28 mouse cellular contexts compared by ENCODE assay signal in the genomic region with DNA sequence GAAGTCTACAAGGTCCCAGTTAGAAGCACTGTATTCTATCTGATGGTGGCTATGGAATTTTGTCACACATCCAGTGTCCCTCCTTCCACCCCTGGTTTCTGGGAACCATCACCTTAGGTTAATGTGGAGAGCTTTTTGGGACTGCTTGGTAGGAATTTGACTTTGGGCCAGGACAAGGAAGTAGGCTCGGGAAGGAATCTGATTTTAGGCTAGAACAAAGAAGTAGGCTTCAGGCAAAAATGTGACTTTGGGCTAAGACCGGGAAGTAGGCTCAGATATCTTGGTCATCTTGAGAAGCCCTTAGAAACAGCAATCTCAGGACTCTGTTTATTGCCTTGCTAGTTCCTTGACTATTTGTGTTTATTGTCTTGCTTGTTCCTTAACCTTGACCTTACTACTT. TPM values are rescaled to one million over a fixed set of nuclear protein-coding genes. Genes with fewer than 3 reads are reported as not detected.
DNase-seq lines count a peak whose midpoint lies in the region; ATAC-seq and TF ChIP-seq lines count a peak whose summit lies in the region.
"Had no signal": no experiment of that assay in that cellular context is flagged by ENCODE, and none has a peak within 500 bp of the region (broad histone marks: within the 10 kb centered on the region; RNA-seq: fewer than 3 reads in every experiment).

No protein-coding gene starts in this region.

- no peak for ATAC-seq in liver, embryonic 12.5 days
- ATAC-seq in intestine, embryonic 16.5 days, result no peak
- ATAC-seq: activated CD4-positive, CD25-positive, alpha-beta regulatory T cell, adult 4 months; CD4-positive, CD25-positive, alpha-beta regulatory T cell, adult 4 months; forebrain, embryonic 14.5 days; forebrain, embryonic 16.5 days; Patski had no signal

- H3K79me2 ChIP-seq in liver, adult 2 months (ENCODE audit: control insufficient read depth, insufficient read depth, low read length), result 0 out of 2 replicates have a peak, but pooled peaks cover 2% of the 10 kb centered on the region

- no peak for TF ChIP-seq POLR2A in liver, adult 2 months (IDR thresholded peaks at IDR 0.05; ENCODE audit: extremely low read depth, insufficient read depth, low read length)
- TF ChIP-seq POLR2A in ES-Bruce4 (IDR thresholded peaks at IDR 0.05; ENCODE audit: insufficient read depth, low read length), result no peak

- H3K36me3 ChIP-seq in liver, adult 2 months (ENCODE audit: control insufficient read depth, insufficient read depth, low read length), result no peaks in the 10 kb centered on the region
- no peaks in the 10 kb centered on the region for H3K36me3 ChIP-seq in liver, embryonic 12.5 days
- no peaks in the 10 kb centered on the region for H3K36me3 ChIP-seq in ES-Bruce4 (ENCODE audit: control insufficient read depth, insufficient read depth, low read length, poor library complexity, severe bottlenecking)
- no peaks in the 10 kb centered on the region for H3K36me3 ChIP-seq in intestine, embryonic 16.5 days (ENCODE audit: control insufficient read depth, insufficient read depth, low read length)
- H3K36me3 ChIP-seq: embryonic facial prominence, embryonic 13.5 days; embryonic facial prominence, embryonic 15.5 days; forebrain, embryonic 10.5 days; forebrain, embryonic 12.5 days; G1E had no signal

- 66% methylated on average over 2 of the region's 2 CpGs for WGBS in liver, adult 2 months
- WGBS in liver, embryonic 12.5 days (ENCODE audit: insufficient replicate concordance), result 63% methylated on average over 2 of the region's 2 CpGs
- 77% methylated on average over 2 of the region's 2 CpGs for WGBS in intestine, embryonic 16.5 days

- H3K27me3 ChIP-seq in liver, adult 2 months (ENCODE audit: control insufficient read depth, insufficient read depth, low read length), result no peaks in the 10 kb centered on the region
- no peaks in the 10 kb centered on the region for H3K27me3 ChIP-seq in liver, embryonic 12.5 days (replicated peaks)
- H3K27me3 ChIP-seq in ES-Bruce4 (ENCODE audit: control insufficient read depth, insufficient read depth, low read length, poor library complexity, severe bottlenecking), result no peaks in the 10 kb centered on the region
- H3K27me3 ChIP-seq in intestine, embryonic 16.5 days (replicated peaks; ENCODE audit: control insufficient read depth, insufficient read depth, low read length), result no peaks in the 10 kb centered on the region
- H3K27me3 ChIP-seq: CH12.LX; embryonic facial prominence, embryonic 13.5 days; embryonic facial prominence, embryonic 15.5 days; forebrain, embryonic 12.5 days; Patski had no signal

- H3K9ac ChIP-seq in liver, adult 2 months (ENCODE audit: low read depth, low read length), result no peak overlapping the region
- H3K9ac ChIP-seq in liver, embryonic 12.5 days, result no peak overlapping the region
- H3K9ac ChIP-seq in ES-Bruce4 (ENCODE audit: low read depth, poor library complexity, severe bottlenecking), result no peak overlapping the region
- no peak overlapping the region for H3K9ac ChIP-seq in intestine, embryonic 16.5 days (ENCODE audit: low read depth, low read length)
- H3K9ac ChIP-seq: embryonic facial prominence, embryonic 13.5 days; embryonic facial prominence, embryonic 15.5 days; forebrain, embryonic 12.5 days had no signal

- peaks cover 7% of the 10 kb centered on the region for H3K4me1 ChIP-seq in liver, adult 2 months (ENCODE audit: control insufficient read depth, insufficient read depth, low read length)
- H3K4me1 ChIP-seq in liver, embryonic 12.5 days, result peaks cover 24% of the 10 kb centered on the region
- H3K4me1 ChIP-seq in ES-Bruce4 (ENCODE audit: control insufficient read depth, insufficient read depth, low read length), result peaks cover 1% of the 10 kb centered on the region
- 0 out of 2 replicates have a peak, but pooled peaks cover 4% of the 10 kb centered on the region for H3K4me1 ChIP-seq in intestine, embryonic 16.5 days (ENCODE audit: control insufficient read depth, insufficient read depth, low read length)

- peak overlapping the region; percentile 69; the same call in 1 of the 2 replicates for H3K27ac ChIP-seq in liver, adult 2 months (replicated peaks; ENCODE audit: insufficient read depth, low read depth, low read length)
- no peak overlapping the region for H3K27ac ChIP-seq in liver, embryonic 12.5 days
- H3K27ac ChIP-seq in ES-Bruce4 (ENCODE audit: insufficient read depth, low read length), result peak overlapping the region; percentile 66
- H3K27ac ChIP-seq in intestine, embryonic 16.5 days (ENCODE audit: low read length), result no peak overlapping the region
- H3K27ac ChIP-seq: embryonic facial prominence, embryonic 13.5 days; embryonic facial prominence, embryonic 15.5 days; forebrain, embryonic 10.5 days; forebrain, embryonic 12.5 days had no signal

- no peak overlapping the region for H3K4me2 ChIP-seq in liver, embryonic 12.5 days
- H3K4me2 ChIP-seq in intestine, embryonic 16.5 days (ENCODE audit: low read depth, low read length), result no peak overlapping the region
- H3K4me2 ChIP-seq: embryonic facial prominence, embryonic 13.5 days; embryonic facial prominence, embryonic 15.5 days; forebrain, embryonic 12.5 days had no signal

- DNase-seq in liver, adult 2 months (ENCODE audit: extremely low read depth, low read depth, low spot score), result no peak
- peak; percentile 70 for DNase-seq in R1 (ENCODE audit: low read depth, low spot score)
- DNase-seq in cerebellum, postnatal 10 days, result no peak
- DNase-seq: adrenal gland, adult 8-10 months; adrenal gland, postnatal 14 days; adrenal gland, postnatal 36 days; B cell, adult 2 months; cerebellum, adult 11-12 months; cerebellum, adult 2 months; cerebellum, adult 9-10 months; cerebellum, postnatal 14 days; cerebellum, postnatal 36 days; embryo, embryonic 11 days had no signal

- no peak for TF ChIP-seq EP300 in ES-Bruce4 (IDR thresholded peaks at IDR 0.05; ENCODE audit: insufficient read depth, low read depth, low read length)

- H3K4me3 ChIP-seq in liver, adult 2 months (ENCODE audit: insufficient read depth, low read depth, low read length), result no peak overlapping the region
- H3K4me3 ChIP-seq in liver, embryonic 12.5 days, result no peak overlapping the region
- no peak overlapping the region for H3K4me3 ChIP-seq in ES-Bruce4 (ENCODE audit: low read depth, low read length)
- no peak overlapping the region for H3K4me3 ChIP-seq in intestine, embryonic 16.5 days (ENCODE audit: low read length)
- H3K4me3 ChIP-seq: embryonic facial prominence, embryonic 13.5 days; embryonic facial prominence, embryonic 15.5 days; erythroblast, embryonic 14.5 days; forebrain, embryonic 10.5 days; forebrain, embryonic 12.5 days had no signal

- no peaks in the 10 kb centered on the region for H3K9me3 ChIP-seq in liver, embryonic 12.5 days (replicated peaks)
- no peaks in the 10 kb centered on the region for H3K9me3 ChIP-seq in ES-Bruce4 (replicated peaks; ENCODE audit: control insufficient read depth, insufficient read depth, low read length, poor library complexity, severe bottlenecking)
- no peaks in the 10 kb centered on the region for H3K9me3 ChIP-seq in intestine, embryonic 16.5 days (ENCODE audit: control insufficient read depth, low read length)
- H3K9me3 ChIP-seq: embryonic facial prominence, embryonic 13.5 days; embryonic facial prominence, embryonic 15.5 days; forebrain, embryonic 10.5 days; forebrain, embryonic 12.5 days; G1E had no signal

- no peak for TF ChIP-seq CTCF in liver, adult 2 months (IDR thresholded peaks at IDR 0.05; ENCODE audit: low read depth, low read length)
- no peak for TF ChIP-seq CTCF in ES-Bruce4 (IDR thresholded peaks at IDR 0.05; ENCODE audit: low read depth, low read length)

RNA-seq across cellular contexts. Expression of gene Mettl5, which starts 3.5 kb away (rescaled TPM):
- 10.7 and 14.7 TPM in 2 replicates for total RNA-seq in liver, adult 2 months (2014; rRNA removed)
- 7.9 and 9.7 TPM in 2 replicates for polyA plus RNA-seq in liver, adult 2 months (2012; rRNA removed)
- polyA plus RNA-seq in liver, embryonic 12.5 days (2016; fragmentation: Nextera tagmentation; extraction: Ambion mirVana), result 46.1 and 47.5 TPM in 2 replicates
- 53.2 and 54.5 TPM in 2 replicates for polyA plus RNA-seq in ES-Bruce4 (2011; ENCODE audit: insufficient read depth, insufficient read length, low read depth, missing spikeins)
- polyA plus RNA-seq in intestine, embryonic 16.5 days (2015; fragmentation: Nextera tagmentation; extraction: Ambion mirVana), result 36.7 and 38.5 TPM in 2 replicates

RNA-seq across cellular contexts. Expression of gene Ubr3, which starts 8.1 kb away (rescaled TPM):
- 63.0 and 65.2 TPM in 2 replicates for total RNA-seq in liver, adult 2 months (2014; rRNA removed)
- 12.0 and 12.8 TPM in 2 replicates for polyA plus RNA-seq in liver, adult 2 months (2012; rRNA removed)
- polyA plus RNA-seq in liver, embryonic 12.5 days (2016; fragmentation: Nextera tagmentation; extraction: Ambion mirVana), result 7.7 and 9.2 TPM in 2 replicates
- 59.0 and 65.6 TPM in 2 replicates for polyA plus RNA-seq in ES-Bruce4 (2011; ENCODE audit: insufficient read depth, insufficient read length, low read depth, missing spikeins)
- 8.3 and 11.1 TPM in 2 replicates for polyA plus RNA-seq in intestine, embryonic 16.5 days (2015; fragmentation: Nextera tagmentation; extraction: Ambion mirVana)

RNA-seq across cellular contexts. Expression of gene Ssb, which starts 27.6 kb away (rescaled TPM):
- total RNA-seq in liver, adult 2 months (2014; rRNA removed), result 20.9 and 40.3 TPM in 2 replicates
- 1.5 and 1.8 TPM in 2 replicates for polyA plus RNA-seq in liver, adult 2 months (2012; rRNA removed)
- 219 and 226 TPM in 2 replicates for polyA plus RNA-seq in liver, embryonic 12.5 days (2016; fragmentation: Nextera tagmentation; extraction: Ambion mirVana)
- 393 and 460 TPM in 2 replicates for polyA plus RNA-seq in ES-Bruce4 (2011; ENCODE audit: insufficient read depth, insufficient read length, low read depth, missing spikeins)
- polyA plus RNA-seq in intestine, embryonic 16.5 days (2015; fragmentation: Nextera tagmentation; extraction: Ambion mirVana), result 223 and 249 TPM in 2 replicates

Comparison
In these comparisons a context has a peak if more than half of its experiments do, and no peak if none do; other contexts are left out.
1. H3K27ac ChIP-seq: peak in liver, adult 2 months (single experiment) and ES-Bruce4 (single experiment); none in liver, embryonic 12.5 days (single experiment) and intestine, embryonic 16.5 days (single experiment).
2. RNA of gene Ssb, which starts 27.6 kb away (polyA plus RNA-seq): 393 to 460 TPM in ES-Bruce4, 223 to 249 TPM in intestine, embryonic 16.5 days and 219 to 226 TPM in liver, embryonic 12.5 days; 1.5 to 1.8 TPM in liver, adult 2 months; every median in the first group is over 10 times any median in the second.